Mouse (Mus musculus) lung, embryonic 15.5 days (tissue): Measurements from ENCODE around the gene Rgs14. TPM values are rescaled to one million over a fixed set of nuclear protein-coding genes. Genes with fewer than 3 reads are reported as not detected.

Source experiments
- ATAC-seq: fragments of 200-750 bp; cut with Nextera tagmentation; 2 replicates; pipeline ENCODE4 v1.8.0; 2017; ENCODE audit warnings: moderate number of reproducible peaks, borderline replicate concordance; ENCODE audit not compliant: low FRiP score, low TSS enrichment; ENCODE audit errors: extremely low read depth
- H3K27ac ChIP-seq: fragments of 300-500 bp; sonication (generic); 2 replicates; pipeline ENCODE4 v1.5.1; 2015; ENCODE audit warnings: moderate library complexity, mild to moderate bottlenecking, inconsistent platforms
- H3K27me3 ChIP-seq: fragments of 300-500 bp; sonication (generic); 2 replicates; pipeline ENCODE4 v1.6.1; 2015; ENCODE audit warnings: inconsistent platforms
- H3K36me3 ChIP-seq: fragments of 300-500 bp; sonication (generic); 2 replicates; pipeline ENCODE4 v1.6.1; 2015; ENCODE audit warnings: inconsistent platforms
- H3K4me1 ChIP-seq: fragments of 300-500 bp; sonication (generic); 2 replicates; pipeline ENCODE4 v1.6.1; 2015; ENCODE audit warnings: inconsistent platforms
- H3K4me2 ChIP-seq: fragments of 300-500 bp; sonication (generic); 2 replicates; pipeline ENCODE4 v1.6.1; 2015; ENCODE audit warnings: inconsistent platforms, mild to moderate bottlenecking, moderate library complexity
- H3K4me3 ChIP-seq: fragments of 300-500 bp; sonication (generic); 2 replicates; pipeline ENCODE4 v1.5.1; 2015; ENCODE audit warnings: mild to moderate bottlenecking, inconsistent platforms
- H3K9ac ChIP-seq: fragments of 300-500 bp; sonication (generic); 2 replicates; pipeline ENCODE4 v1.6.1; 2015; ENCODE audit warnings: inconsistent platforms
- H3K9me3 ChIP-seq: fragments of 300-500 bp; sonication (generic); 2 replicates; pipeline ENCODE4 v1.6.1; 2016; ENCODE audit warnings: inconsistent platforms
- WGBS: fragments of 180-500 bp; shearing (Covaris S2); methylation state at CpG from one replicate; pipeline ENCODE4 v1.1.7; 2015; 5-methylcytosine and 5-hydroxymethylcytosine counted together
- polyA plus RNA-seq: library from polyadenylated mRNA; unstranded; fragments of >200 nt; fragmentation: Nextera tagmentation; extraction: Ambion mirVana; gene quantifications from 2 replicates; pipeline ENCODE4 v1.2.1, GENCODE M21; 2015

The Rgs14 gene
- polyA plus RNA-seq, 1 experiment from 2014 or later, result 1.3 TPM

- no peaks in the 10 kb centered on the region for H3K9me3 ChIP-seq
- no peaks in the 10 kb centered on the region for H3K36me3 ChIP-seq
- H3K4me3 ChIP-seq, result no peak overlapping the region
- H3K27me3 ChIP-seq, result no peaks in the 10 kb centered on the region
- ATAC-seq, result no peak
- no peak overlapping the region for H3K4me2 ChIP-seq
- H3K9ac ChIP-seq, result no peak overlapping the region
- H3K27ac ChIP-seq, result no peak overlapping the region
- H3K4me1 ChIP-seq, result no peaks in the 10 kb centered on the region
- 55% methylated on average over 12 of the region's 12 CpGs for WGBS
Observed at GRCm38 (mm10) chr13:55429226-55429888, 59.8 kb downstream of the Rgs14 start.

DNA sequence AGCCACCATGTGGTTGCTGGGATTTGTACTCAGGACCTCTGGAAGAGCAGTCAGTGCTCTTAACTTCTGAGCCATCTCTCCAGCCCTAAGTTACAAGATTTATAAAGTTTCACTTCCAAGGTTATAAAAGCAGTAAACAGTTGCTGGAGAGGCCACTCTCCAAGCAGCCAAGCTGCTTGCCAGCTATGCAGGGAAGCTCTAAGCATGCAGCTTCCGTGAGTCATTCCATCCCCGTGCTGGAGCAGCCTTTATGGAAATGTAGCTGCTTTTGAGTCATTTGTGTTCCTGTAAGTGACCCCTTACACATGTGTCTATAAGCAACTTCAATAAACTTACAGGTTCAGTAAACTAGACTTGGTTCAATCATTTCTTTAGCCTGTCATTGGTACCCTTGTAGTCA is 61.0 kb downstream of the Rgs14 start:
- H3K36me3 ChIP-seq, result no peaks in the 10 kb centered on the region
- no peak overlapping the region for H3K9ac ChIP-seq
- WGBS, result 71% methylated on average over 2 of the region's 2 CpGs
- no peak overlapping the region for H3K27ac ChIP-seq
- H3K27me3 ChIP-seq, result no peaks in the 10 kb centered on the region
- no peak for ATAC-seq
- no peaks in the 10 kb centered on the region for H3K9me3 ChIP-seq
- no peak overlapping the region for H3K4me2 ChIP-seq
- no peak overlapping the region for H3K4me3 ChIP-seq
- H3K4me1 ChIP-seq, result no peaks in the 10 kb centered on the region

- Histone ChIP-seq H3K27ac (no peak overlapping the region), H3K9me3 (no peaks in the 10 kb centered on the region), H3K27me3 (no peaks in the 10 kb centered on the region), H3K4me2 (no peak overlapping the region), H3K36me3 (no peaks in the 10 kb centered on the region), H3K4me3 (no peak overlapping the region), H3K4me1 (no peaks in the 10 kb centered on the region), H3K9ac (no peak overlapping the region)
- no peak for ATAC-seq
- 65% methylated on average over 10 of the region's 10 CpGs for WGBS
Observed at GRCm38 (mm10) chr13:55431889-55432685, 62.6 kb downstream of the Rgs14 start.

Other genes with a start within 250 kb of the Rgs14 start
- gene Gm17617, start 236.2 kb upstream of the Rgs14 start, polyA plus RNA-seq, result not detected in 2 replicates
- 19.9 and 20.2 TPM in 2 replicates for gene Fgfr4, start 217.1 kb upstream of the Rgs14 start, polyA plus RNA-seq
- gene Nsd1, start 159.9 kb upstream of the Rgs14 start, polyA plus RNA-seq, result 61.0 and 61.7 TPM in 2 replicates
- 489 and 499 TPM in 2 replicates for gene Prelid1, start 49.2 kb upstream of the Rgs14 start, polyA plus RNA-seq
- 83.7 and 87.6 TPM in 2 replicates for gene Rab24, start 47.8 kb upstream of the Rgs14 start, polyA plus RNA-seq
- 47.2 and 47.5 TPM in 2 replicates for gene Mxd3, start 39.9 kb upstream of the Rgs14 start, polyA plus RNA-seq
- gene Lman2, start 6.9 kb upstream of the Rgs14 start, polyA plus RNA-seq, result 111 and 112 TPM in 2 replicates
- gene Slc34a1, start 28.5 kb downstream of the Rgs14 start, polyA plus RNA-seq, result 0.17 TPM in 1 of 2 replicates, not detected in the other
- not detected in 2 replicates for gene Pfn3, start 45.5 kb downstream of the Rgs14 start, polyA plus RNA-seq
- gene F12, start 57.1 kb downstream of the Rgs14 start, polyA plus RNA-seq, result 0.10 and 0.65 TPM in 2 replicates
- gene Grk6, start 75.3 kb downstream of the Rgs14 start, polyA plus RNA-seq, result 45.1 and 45.7 TPM in 2 replicates
- gene Prr7, start 94.5 kb downstream of the Rgs14 start, polyA plus RNA-seq, result 0.29 and 0.39 TPM in 2 replicates
- 124 and 132 TPM in 2 replicates for gene Dbn1, start 118.4 kb downstream of the Rgs14 start, polyA plus RNA-seq
- gene Pdlim7, start 143.9 kb downstream of the Rgs14 start, polyA plus RNA-seq, result 169 and 176 TPM in 2 replicates
- gene Dok3, start 159.6 kb downstream of the Rgs14 start, polyA plus RNA-seq, result 2.7 and 3.1 TPM in 2 replicates
- gene Ddx41, start 166.9 kb downstream of the Rgs14 start, polyA plus RNA-seq, result 65.7 and 67.2 TPM in 2 replicates
- 33.4 and 40.3 TPM in 2 replicates for gene Fam193b, start 201.4 kb downstream of the Rgs14 start, polyA plus RNA-seq
- 179 and 184 TPM in 2 replicates for gene Tmed9, start 204.0 kb downstream of the Rgs14 start, polyA plus RNA-seq
- 25.1 and 29.1 TPM in 2 replicates for gene B4galt7, start 230.2 kb downstream of the Rgs14 start, polyA plus RNA-seq